Mouse (Mus musculus): ENCODE measurements around the gene Abcc12.
A peak's percentile ranks its signal among the peaks of the same experiment; 100 is the strongest.

The Abcc12 gene

DNA sequence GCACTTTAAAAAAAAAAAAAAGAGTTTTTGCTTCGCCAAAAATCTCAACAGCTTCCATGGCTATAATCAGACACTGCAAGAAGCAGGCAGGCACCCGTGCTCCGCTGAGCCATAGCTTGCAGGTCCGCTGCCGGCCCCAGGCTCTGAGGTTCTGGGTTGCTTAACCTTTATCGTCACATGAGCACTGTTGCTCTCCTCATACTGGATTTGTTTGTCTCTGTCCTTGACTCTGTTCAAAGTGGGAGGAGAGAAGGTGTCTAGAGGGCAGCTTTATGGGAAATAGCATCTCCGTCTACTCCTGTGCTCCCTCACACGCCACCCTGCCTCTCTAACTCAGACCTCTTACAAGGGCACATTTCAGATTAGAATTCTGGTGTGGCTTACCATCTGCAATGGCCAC is 1.8 kb downstream of the Abcc12 start:
- DNase-seq (ENCODE audit: low spot score in 2 of 2): no peak

DNA sequence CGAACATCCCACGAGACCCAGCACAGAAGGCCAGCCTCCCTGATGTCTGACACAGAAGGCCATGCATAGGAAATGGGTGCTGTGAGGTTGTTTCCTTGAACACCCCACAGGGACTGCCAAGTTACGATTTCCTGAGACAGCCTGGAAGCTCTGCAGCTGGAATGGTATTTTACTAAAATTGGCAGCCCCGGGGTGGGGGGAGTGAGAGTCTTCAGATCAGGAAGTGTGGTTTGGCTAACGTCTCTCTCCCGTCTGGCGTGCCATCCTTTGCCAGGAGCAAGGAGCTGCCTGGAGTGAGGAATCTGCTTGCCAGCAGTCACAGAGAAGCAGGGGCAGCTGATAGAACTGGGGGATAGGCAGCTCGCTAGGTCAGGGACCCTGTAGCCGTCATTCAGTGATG is 2.4 kb downstream of the Abcc12 start:
- no peak for DNase-seq (ENCODE audit: low spot score in 2 of 2)

DNA sequence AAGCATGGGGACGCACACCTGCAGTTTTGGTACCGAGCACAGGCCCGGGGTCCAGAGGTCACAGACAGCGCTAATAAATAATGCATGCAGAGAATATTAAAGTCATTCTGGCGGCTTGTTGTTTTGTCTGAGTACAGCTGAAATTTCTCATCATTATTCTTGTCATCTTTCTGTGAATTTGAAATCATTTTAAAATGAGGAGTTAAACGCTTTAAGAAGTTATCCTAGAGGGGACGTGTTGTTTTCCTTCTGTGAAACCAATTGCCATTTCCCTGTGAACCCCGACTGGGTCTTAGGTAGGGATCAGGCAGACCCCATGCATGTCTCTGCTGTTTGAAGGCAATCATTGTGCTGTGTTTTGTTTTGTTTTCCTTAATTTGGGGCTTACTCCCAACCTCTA is 2.9 kb downstream of the Abcc12 start:
- DNase-seq (ENCODE audit: low spot score in 2 of 2): no peak

DNA sequence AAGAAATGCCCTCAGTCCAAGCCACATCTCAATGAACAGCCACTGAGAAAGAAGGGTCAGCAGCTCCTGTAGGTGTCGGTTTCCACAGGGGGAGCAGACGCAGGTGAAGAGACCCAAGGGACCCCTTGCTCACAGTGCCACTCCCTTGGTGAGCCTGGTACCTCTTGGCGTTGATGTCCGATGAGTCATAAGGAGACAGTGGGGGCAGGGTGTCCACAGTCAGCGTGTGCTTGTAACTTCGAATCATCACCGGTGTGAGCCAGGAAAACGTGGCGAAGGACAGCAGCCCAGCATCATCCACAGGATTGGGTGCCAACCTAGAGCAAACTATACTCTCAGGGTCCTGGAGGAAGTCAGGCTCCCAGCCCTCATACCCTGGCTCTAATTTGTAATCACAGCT is 16.8 kb downstream of the Abcc12 start:
- DNase-seq (ENCODE audit: low spot score in 2 of 2): no peak

DNA sequence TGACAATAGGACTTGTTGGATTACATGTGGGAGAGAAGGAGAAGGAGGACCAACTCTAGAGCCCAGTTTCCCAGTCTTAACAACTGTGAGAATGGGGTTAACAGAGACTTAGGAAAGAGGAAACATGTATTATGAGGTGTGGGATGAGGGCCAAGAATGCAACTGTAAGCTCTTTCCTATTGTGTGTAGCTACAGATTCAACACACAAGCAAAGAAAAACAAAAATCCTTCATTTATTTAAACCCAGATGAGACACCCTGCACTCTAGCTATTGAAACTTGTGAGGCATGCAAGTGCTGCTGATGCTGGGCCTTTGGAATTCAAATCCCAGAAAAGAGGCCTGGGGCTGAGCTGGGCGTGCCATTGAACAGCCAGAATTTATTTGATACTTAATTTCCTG is 18.7 kb downstream of the Abcc12 start:
- DNase-seq (ENCODE audit: low spot score in 2 of 2): no peak

DNA sequence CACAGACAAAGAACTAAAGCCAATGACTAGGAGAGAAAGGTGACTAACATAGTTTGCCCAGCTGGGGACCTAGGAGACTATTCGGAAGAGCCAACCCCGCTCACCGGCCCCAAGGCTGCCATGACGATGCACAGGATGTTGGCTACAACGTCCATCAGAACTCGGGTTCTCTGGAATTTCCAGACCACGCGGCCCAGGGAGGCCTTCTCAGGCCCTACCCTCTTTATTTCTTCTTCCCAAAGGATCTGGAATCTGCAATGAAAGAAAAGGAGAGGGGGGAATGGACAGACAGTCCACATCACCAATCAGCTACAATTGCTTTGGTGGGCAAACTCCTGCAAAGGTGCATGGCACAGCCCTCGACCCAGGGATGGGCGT is 19.8 kb downstream of the Abcc12 start:
- DNase-seq (ENCODE audit: low spot score in 2 of 2): no peak

DNA sequence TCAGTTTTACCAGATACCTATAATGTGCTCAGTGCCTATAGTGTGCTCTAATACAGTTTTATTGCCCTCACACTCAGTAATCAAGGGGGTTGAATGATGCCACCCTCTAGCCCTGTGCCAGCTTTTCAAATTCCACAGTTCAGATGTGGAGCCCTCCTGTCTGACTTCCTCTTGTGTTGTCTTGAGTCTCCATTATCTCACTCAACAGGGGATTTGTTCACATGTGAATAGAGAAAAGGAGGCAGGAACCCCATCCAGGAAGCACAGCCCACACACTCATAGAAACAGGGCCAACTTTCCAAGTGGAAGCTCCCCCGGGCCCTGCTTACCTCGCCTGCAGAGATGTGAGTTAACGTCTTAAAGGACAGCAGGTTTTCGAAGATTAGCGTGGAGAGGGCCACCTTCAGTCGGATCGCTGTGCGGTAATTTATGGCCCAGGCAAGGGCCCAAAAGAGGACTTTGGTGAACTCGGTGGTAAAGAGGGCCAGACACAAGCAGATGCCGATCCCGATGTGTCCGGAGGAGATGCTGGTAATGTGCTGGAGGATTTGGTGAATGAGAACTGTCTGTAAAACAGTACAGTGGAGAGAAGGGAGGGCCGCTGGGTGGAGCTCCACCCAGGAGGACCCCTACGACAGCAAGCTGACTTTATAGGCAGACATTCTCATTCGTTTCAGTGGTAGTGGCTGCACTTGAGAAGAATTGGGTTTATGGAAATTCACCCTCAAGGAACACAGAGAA is 20.4 kb downstream of the Abcc12 start:
- no peak for DNase-seq (ENCODE audit: low spot score in 2 of 2)

DNA sequence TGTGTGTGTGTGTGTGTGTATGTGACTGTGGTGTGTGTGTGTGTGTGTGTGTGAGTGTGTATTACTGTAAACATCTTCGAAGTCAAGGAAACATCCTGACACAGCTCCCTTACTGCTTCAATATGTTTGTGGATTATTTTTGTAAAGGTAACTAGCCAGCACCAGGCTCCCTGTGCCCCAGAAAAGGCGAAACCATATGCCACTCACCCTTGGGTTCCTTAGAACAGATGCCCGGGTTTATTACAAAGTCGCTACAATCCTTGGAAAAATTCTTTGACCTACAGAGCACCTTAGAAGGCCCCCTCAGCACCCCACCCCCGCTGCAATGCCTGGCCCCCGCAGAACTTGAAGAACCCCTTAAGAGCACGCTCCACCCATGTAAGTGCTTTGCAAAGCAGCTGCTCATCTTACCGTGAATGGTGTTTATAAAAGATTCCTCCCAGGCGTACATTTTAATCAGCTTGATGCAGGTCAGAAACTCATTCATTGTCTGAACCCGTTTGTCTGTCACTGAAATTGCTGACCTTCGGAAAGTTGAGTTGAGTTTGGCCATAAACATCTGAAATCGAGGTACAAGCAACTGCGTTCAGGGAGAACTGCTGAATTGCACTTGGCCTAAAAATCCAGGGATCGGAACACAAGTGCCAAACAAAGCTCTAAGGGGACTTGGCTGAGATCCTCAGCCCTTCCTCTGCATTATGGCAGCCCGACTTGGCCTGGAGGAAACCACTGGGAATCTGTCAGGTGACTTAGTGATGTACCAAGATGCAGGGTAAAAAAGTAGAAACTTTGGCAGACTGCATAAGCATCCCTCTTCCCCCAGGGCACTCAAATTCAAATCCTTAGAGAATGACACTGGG is 23.1 kb downstream of the Abcc12 start:
- DNase-seq (ENCODE audit: low spot score in 2 of 2): no peak

DNA sequence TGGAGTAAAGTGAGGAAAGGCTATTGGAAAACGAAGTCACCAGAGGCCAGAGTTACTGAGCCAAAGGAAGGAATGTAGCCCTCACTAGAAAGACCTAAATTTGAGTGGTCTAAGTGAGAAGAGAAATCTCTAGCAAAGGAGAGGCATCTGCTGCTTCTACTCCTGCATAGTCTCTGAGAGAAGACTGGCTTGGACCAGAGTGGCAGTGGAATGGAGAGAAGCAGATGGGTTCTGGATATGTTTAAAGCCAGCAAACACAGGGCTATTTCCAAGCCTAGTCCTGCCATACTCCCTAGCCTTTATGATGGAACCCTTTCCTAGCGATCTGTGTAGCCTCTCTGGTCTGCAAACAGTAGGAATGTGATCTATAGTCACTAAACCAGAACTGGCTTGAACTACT is 24.9 kb downstream of the Abcc12 start:
- no peak for DNase-seq (ENCODE audit: low spot score in 2 of 2)

DNA sequence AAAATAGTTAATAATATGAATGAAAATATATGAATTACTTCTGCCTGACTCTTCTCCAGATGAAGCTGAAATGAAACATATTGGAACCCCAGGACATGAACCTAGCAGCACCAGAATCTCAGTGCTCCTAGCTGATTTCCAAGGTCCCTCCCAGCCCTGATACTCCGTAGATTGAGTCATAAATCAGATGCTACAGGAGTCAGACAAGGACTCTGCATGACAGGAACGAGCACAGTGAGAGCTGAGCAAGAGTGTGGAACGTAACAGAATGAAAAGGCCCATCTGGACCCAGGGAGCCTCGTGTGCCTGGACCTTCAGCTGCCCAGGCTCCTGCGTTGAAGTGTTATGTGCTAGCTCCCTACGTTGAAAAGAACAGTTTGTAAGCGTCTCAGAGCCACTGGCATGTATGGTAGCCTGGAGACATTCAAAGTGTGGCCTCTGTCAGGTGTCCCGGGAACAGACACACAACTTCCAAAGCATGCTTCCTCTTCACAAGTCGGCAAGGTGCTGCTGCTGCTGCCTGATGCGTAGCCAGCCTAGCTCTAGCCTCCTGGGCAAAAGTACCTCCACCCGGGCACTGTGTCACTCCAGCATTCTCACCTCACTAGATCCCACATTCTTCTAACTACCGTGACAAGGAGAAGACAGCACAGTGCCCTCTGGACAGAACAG is 26.1 kb downstream of the Abcc12 start:
- no peak for DNase-seq (ENCODE audit: low spot score in 2 of 2)

DNA sequence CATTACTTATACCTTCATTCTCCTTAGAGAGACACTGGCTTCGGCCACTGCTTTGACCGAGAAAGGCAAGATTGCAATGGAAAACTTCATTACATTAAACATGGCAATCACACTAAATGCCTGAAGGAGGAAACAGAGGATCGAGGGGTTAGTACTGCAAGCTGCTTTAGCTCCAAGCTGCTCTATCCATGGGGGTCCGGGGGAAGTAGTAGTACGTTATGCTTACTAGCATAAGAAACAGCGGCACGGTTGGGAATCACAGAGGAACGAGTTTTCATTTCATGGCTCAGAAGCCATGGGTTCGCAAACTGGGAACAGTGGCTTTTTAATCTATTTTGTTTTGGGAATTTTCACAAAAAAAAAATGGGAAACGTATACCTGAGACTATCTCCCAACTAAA is 30.0 kb downstream of the Abcc12 start:
- DNase-seq (ENCODE audit: low spot score in 2 of 2): no peak

DNA sequence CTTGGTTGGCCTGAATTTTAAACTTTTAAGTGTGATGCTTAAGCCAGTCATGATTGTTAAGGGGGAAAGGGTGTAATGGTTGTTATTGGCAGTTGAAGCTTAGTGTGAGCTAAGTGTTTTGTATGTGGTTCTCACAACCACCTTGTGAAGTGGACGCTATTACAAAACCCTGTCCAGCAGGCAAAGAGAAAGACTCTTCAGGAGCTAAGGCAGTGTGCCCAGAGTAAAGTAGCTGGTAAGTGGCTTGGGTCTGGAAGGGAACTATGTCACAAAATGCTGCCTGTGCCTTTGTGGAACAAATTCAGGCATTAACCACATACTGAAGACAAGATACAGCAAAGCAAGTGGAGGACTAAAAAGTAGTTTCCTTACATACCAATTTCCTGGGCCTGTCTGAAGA is 34.5 kb downstream of the Abcc12 start:
- no peak for DNase-seq (ENCODE audit: low spot score in 2 of 2)

DNA sequence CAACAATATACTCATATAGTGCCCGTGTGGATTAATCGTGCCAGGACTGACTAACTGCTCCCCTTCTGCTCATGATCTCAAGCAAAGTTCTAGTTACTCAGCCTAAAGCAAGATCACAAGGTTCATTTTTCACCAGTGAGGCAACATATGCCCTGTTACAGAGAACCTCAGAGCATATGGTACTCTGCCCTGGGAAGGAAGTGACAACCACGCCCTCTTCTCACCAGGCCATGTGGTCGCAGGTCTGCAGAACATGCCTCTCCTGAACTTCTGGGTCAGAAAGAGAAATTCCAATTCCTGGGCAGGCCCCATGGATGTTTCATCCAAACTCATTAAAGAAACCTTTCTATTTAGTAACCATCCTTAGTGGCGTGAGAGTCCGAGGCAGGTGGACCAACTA is 39.6 kb downstream of the Abcc12 start:
- DNase-seq (ENCODE audit: low spot score in 2 of 2): no peak

DNA sequence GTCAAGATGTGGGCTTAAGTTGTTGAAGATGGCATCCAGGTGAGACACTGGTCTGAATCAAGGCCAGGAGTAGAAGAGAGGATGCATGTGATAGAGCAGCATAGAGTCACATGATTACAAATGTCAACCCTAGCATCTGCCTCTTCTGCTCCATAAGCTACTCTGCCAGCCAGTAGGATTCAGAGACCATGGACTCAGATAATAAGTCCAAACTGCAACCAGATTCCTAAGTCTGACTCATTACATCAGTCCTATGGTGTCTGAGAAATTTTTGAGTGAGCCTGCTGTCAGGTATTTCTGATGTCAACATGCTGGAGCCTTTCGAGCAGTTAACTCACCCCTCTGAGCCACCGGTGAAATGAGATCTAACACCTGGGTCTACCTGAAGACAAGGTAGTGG is 40.1 kb downstream of the Abcc12 start:
- no peak for DNase-seq (ENCODE audit: low spot score in 2 of 2)

DNA sequence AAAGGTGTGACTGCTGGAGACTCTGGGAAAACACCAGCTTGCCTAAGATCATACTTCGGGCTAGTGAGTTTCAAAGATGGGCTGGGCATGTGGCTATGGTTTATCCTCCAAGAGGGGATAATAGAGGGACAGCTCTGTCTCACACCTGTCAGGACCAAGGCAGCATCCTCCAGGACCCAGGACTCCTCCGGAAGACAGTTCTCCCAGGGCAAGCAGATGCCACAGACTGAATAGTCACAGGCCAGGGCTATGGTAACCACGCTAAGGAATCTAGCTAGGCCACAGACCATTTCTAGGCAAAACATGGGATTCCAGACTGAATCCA is 43.9 kb downstream of the Abcc12 start:
- DNase-seq (ENCODE audit: low spot score in 2 of 2): no peak

DNA sequence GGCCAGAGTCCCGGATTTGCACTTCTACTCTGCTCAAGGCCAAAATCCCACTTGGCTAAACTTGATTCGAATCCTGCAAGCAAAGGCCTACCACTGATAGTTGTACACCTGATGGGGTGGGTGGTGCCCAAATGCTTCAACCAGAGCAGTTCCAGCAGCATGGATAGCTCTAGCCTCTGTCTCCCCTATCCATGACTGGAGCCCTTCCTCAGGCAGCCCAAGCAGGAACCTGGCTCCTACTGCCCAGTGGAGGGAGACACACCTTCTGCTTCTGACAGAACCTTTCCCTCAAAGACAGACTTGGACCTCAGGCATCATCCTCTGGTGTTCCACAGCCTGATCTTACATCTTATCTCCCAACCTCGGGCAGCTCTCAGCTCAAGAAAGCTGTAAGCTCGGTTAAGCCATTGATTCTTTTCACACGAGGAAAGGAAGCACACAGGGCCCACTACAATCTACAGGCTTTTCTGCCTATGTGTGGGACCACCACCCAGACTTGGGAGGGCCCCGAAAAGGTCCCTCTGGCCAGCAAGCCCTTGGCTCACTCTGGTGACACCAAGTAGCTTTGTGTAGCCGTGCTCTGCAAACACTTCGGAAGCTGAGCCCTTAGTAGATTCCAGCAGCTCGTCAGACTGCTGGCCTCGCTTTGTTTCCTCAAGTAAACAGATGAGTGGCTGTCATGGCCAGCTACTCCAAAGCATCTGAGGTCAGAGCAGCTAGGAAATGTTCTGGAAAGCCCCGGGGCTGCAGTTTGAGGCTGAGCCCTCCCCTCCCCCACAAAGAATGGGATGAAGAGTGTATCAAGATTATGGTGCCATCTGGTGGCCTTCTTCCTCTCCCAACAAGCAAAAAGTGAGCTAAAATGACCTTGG is 44.5 kb downstream of the Abcc12 start:
- peak; percentile 31 to 50 for DNase-seq (ENCODE audit: low spot score in 2 of 2)

DNA sequence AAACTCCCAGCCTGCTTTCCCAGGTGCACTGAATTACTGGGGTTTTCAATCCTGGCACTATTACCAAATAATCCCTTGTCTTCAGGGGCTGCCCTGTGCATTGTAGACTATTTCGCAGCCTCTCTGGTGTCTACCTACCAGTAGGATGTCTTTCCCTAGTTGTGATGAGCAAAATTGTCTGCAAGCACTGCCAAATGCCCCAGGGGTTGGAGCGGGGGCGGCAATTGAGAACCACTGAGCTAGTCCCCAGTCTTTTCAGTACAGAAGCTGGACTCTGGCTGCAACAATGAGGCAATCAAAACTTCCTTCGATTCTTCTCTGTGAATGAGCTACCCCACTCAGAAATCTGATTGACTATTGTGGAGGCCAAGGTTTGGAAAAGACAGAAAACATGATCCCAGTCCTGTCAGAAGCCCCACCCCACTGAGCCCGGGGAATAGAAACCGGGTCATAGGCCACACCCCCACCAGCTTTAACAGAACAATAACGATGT is 45.4 kb downstream of the Abcc12 start:
- DNase-seq (ENCODE audit: low spot score in 2 of 2): no peak

DNA sequence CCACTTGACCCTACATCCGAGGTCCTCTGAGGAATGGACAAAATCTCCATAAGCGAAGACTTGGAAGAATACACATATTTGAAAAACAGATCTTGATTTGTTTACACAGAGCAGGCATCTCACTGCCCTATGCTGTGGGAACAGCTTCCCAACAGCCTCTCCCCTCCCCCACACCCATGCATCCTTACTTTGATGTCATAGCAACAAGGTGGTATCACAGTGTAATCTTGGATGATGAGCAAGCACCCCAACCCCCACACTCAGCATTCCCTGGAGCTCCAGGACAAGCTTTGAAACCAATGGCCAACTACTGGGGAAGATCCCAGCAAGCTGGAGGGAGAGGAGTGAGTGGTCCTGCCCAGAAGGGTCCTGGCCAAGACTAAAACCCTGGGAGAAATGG is 50.8 kb downstream of the Abcc12 start:
- no peak for DNase-seq (ENCODE audit: low spot score in 2 of 2)

DNA sequence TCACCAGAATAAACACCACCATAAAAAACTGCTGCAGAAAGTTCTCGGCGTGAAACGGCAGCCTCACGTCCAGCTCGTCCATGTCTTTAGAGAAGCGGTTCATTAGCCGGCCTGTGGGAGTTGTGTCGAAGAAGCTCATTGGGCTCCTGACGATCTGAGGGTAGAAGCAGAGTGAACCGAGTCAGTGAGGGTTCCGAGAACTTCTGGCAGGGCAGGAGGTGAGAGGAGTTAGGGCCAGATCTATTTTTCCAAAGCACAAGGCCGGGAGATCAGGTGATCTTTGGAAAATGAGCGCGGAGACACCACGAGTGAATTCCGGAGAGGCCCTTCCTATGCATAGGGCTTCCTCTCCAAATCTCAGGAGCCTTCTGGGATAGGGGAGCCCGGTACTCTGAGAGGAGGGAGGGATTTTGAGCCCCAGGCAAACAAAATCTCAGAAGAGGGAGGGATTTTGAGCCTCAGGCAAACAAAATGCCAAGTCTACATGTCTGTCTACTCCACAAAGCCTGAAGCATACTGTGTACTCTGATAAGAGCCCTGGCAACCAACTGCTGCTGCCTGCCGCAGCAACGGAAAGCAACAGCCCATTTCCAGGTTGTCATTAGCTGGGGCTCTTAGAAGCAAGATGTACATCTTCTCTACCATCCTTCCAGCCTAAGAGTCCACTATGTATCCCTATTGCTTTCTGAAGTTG is 53.0 kb downstream of the Abcc12 start:
- no peak for DNase-seq (ENCODE audit: low spot score in 2 of 2)

DNA sequence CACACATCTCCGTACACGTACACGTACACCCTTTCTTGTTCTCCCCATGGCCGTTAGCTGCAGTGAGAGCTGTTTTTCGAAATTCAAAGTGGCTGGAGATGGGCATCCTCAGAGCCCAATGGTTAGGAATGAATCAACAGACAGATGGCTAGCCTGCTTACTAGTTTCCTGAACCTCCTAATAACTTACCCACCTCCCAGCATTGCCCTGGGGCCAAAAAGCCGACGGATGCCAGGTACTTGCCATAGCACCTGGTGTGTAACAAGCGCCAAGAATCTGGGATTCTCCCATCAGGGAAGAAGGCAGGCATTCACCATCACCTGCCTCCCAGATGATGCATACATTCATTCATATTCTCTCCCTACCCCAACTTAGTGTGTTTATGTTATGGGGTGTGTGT is 53.7 kb downstream of the Abcc12 start:
- DNase-seq (ENCODE audit: low spot score in 2 of 2): no peak

DNA sequence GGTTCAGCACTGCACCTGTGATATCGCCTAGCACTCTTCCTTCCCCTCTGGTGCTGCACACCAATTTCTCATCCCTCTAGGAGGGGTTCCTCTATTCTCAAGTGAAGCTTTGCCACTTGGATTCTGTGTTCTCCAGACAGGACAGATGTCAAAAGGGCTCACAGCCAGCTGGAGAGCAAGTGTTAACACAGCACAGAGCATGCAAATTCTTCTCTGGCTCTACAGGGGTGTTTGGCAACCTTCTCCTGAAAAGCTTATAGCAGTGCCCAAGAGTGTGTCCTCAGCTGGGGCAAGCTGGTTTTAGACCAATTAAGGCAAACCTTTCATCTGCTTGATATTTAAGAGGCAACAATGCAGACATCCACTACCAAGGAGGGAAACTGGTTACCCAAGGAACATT is 66.3 kb downstream of the Abcc12 start:
- DNase-seq (ENCODE audit: low spot score in 2 of 2): no peak

All from urinary bladder, postnatal 36 days (tissue).